ENCODE assay signal across 24 mouse cellular contexts in genomic region chr6:52106716-52107115, GRCm38 (mm10). TPM values are rescaled to one million over a fixed set of nuclear protein-coding genes. Genes with fewer than 3 reads are reported as not detected.
"Had no signal": no experiment of that assay in that cellular context is flagged by ENCODE, and none has a peak within 500 bp of the region (broad histone marks: within the 10 kb centered on the region; RNA-seq: fewer than 3 reads in every experiment).

No protein-coding gene starts in this region.

- H3K9ac ChIP-seq: limb, embryonic 12.5 days; limb, embryonic 15.5 days; liver, embryonic 12.5 days; liver, embryonic 15.5 days; lung, embryonic 15.5 days had no signal

- H3K4me2 ChIP-seq: limb, embryonic 12.5 days; limb, embryonic 15.5 days; liver, embryonic 12.5 days; liver, embryonic 15.5 days; lung, embryonic 15.5 days; midbrain, embryonic 11.5 days had no signal

- H3K9me3 ChIP-seq: limb, embryonic 12.5 days; limb, embryonic 15.5 days; liver, embryonic 12.5 days; liver, embryonic 15.5 days; lung, embryonic 15.5 days had no signal

- H3K27me3 ChIP-seq: limb, embryonic 15.5 days had no signal

- DNase-seq: kidney, postnatal 25 days; layer of hippocampus, postnatal 36 days; lung, adult 18-20 months; lung, postnatal 10 days; lung, postnatal 36 days; midbrain, embryonic 14.5 days; thymus, adult 2 months; thymus, postnatal 14 days; thymus, postnatal 4 days had no signal

- ATAC-seq: liver, embryonic 12.5 days had no signal

- H3K4me1 ChIP-seq: limb, embryonic 15.5 days; liver, embryonic 15.5 days had no signal

- H3K4me3 ChIP-seq: left cerebral cortex, adult 2 months; limb, embryonic 12.5 days; limb, embryonic 15.5 days; liver, embryonic 12.5 days; liver, embryonic 15.5 days; lung, embryonic 15.5 days had no signal

- H3K27ac ChIP-seq: kidney, postnatal 0 days; left cerebral cortex, adult 2 months; limb, embryonic 12.5 days; limb, embryonic 15.5 days; liver, embryonic 12.5 days; liver, embryonic 15.5 days; lung, embryonic 15.5 days; stomach, postnatal 0 days had no signal

- H3K36me3 ChIP-seq: limb, embryonic 12.5 days; limb, embryonic 15.5 days; liver, embryonic 12.5 days; liver, embryonic 15.5 days; lung, embryonic 15.5 days had no signal

RNA-seq across cellular contexts. Expression of gene Hoxa1, which starts 51.4 kb away (rescaled TPM):
- total RNA-seq: layer of hippocampus, adult 8-10 months; layer of hippocampus, postnatal 10 days; layer of hippocampus, postnatal 36 days; left cerebral cortex, adult 2 months; left cerebral cortex, postnatal 10 days; left cerebral cortex, postnatal 36 days; megakaryocyte-erythroid progenitor cell, adult 5-6 weeks had no signal
- polyA plus RNA-seq: midbrain, postnatal 0 days had no signal

RNA-seq across cellular contexts. Expression of gene Hoxa2, which starts 57.9 kb away (rescaled TPM):
- total RNA-seq: layer of hippocampus, adult 8-10 months; layer of hippocampus, postnatal 10 days; layer of hippocampus, postnatal 36 days; left cerebral cortex, adult 2 months; left cerebral cortex, postnatal 10 days; left cerebral cortex, postnatal 36 days had no signal
- polyA plus RNA-seq: midbrain, postnatal 0 days had no signal
